Mouse (Mus musculus): ENCODE measurements around the gene Dgkh.
"Not testable (repeated sequence)": the region's sequence is repeated elsewhere in the genome, so short reads cannot be mapped to it uniquely, and the experiment has no call there.

Dgkh gene

DNA sequence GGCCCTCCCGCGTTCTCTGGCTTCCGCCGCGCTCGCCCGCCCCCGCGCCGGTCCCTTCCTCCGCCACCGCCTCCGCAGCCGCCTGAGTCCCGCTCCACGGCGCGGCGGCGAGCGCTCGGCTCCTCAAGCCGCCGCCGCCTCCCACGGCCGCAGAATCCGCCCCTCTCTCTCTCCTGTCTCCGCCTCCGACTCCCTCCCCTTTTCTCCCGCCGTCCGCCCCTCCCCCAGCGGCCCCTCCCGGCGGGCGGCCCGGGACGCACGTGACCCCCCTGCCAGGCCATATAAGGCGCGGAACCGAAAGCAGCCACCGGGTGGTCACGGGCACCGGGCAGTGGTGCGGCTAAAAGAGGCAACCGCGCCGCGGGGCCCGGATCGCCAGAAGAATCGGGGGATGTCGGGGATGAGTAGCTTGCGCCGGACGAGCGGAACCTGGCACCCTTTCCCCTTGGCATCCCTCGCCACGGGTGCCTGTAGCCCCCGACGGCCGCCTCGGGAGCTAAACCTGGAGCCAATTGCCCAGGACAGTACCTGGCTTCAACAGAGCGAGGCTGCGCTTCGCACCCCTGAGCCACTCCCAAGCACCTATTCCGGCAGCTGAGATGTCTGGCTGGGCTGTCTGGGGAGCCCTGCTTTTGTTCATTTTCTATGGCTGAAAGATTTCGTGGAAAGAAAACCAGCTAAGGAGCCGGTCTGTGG, at the start of gene Dgkh:
Dgkh (minus strand) TSS at position 160 of the 696 bp plus-strand sequence.
- peak; percentile 94 for DNase-seq

GRCm38 (mm10) chr14:78777215-78777614, 44.6 kb upstream of the Dgkh start:
- no peak for DNase-seq

GRCm38 (mm10) chr14:78776659-78777058, 44.1 kb upstream of the Dgkh start:
- peak; percentile 6 for DNase-seq

- no peak for DNase-seq
Observed at GRCm38 (mm10) chr14:78775699-78776098, 43.1 kb upstream of the Dgkh start.

GRCm38 (mm10) chr14:78775226-78775625, 42.6 kb upstream of the Dgkh start:
- DNase-seq = no peak

DNA sequence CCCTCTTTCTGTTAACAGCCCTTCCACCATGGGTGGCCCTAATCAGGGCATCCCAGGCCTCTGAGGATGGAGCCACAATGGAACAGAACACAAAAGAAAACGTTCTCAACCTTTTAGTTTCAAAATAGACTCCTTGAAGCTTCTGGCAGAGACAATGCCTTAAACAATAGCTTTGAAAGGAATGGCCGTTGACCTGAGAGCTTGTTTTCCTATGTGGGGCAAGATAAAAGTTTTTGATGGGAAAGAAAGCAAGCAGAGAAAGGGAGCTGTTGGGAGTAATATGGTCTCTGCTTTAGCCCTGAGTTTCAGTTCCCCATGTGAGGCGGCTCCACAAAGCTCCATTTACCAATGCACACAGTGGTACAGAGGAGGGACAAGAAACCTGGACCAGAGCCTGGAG, 37.9 kb upstream of the Dgkh start:
- DNase-seq = no peak

GRCm38 (mm10) chr14:78761064-78761463, 28.5 kb upstream of the Dgkh start:
- DNase-seq = no peak

- DNase-seq = no peak
Observed at GRCm38 (mm10) chr14:78759491-78759890, 26.9 kb upstream of the Dgkh start.

DNA sequence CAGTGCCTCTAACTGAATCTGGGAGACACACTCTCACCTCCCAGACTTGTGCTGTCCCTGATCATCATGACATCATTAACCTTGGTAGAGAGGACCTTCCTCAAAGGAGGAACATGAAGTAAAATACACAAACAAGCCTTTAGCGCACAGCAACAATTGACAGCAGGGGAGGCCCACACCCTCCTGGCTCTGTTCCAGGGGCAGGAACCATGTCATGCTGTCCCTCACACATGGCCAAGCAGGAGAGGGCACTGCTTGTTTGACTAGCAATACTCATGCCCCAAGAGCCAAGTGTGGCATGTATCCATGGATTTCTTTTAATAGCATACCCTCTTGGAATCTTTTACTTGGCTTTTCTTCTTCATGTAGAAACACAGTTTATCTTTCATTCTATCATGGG, 22.7 kb upstream of the Dgkh start:
- peak; percentile 17 for DNase-seq

- no peak for DNase-seq
Observed at GRCm38 (mm10) chr14:78748692-78749091, 16.1 kb upstream of the Dgkh start.

GRCm38 (mm10) chr14:78747969-78748651, 15.5 kb upstream of the Dgkh start:
- DNase-seq = no peak

- DNase-seq = no peak
Observed at GRCm38 (mm10) chr14:78747454-78747853, 14.9 kb upstream of the Dgkh start.

- DNase-seq = peak; percentile 13
Observed at GRCm38 (mm10) chr14:78734605-78735004, 2.0 kb upstream of the Dgkh start.

GRCm38 (mm10) chr14:78734203-78734602, 1.6 kb upstream of the Dgkh start:
- peak; percentile 68 for DNase-seq

GRCm38 (mm10) chr14:78733366-78734076, 945 bp upstream of the Dgkh start:
- DNase-seq = peak; percentile 79

GRCm38 (mm10) chr14:78731852-78732616, 542 bp downstream of the Dgkh start:
- peak; percentile 71 for DNase-seq

GRCm38 (mm10) chr14:78731240-78731639, 1.3 kb downstream of the Dgkh start:
- DNase-seq = peak; percentile 68

DNA sequence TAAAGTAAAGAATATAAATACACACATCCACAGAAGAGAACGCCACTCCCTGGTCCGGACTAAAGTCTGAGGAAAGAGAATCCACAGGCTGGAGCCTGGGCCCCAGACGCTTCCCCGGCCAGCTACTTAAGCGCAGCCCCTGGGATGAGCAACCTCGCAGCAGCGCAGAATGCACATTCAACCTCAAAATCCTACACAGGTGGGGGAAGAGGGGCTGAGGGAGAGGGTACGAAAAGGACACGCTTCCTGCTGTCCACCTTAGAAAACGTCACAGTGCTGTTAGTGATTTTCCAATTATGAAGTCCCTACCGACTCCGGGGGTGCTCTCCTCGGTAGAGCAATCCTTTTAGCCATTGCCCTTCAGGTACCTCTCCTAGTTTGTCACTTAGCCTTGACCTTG, 6.6 kb downstream of the Dgkh start:
- no peak for DNase-seq

DNA sequence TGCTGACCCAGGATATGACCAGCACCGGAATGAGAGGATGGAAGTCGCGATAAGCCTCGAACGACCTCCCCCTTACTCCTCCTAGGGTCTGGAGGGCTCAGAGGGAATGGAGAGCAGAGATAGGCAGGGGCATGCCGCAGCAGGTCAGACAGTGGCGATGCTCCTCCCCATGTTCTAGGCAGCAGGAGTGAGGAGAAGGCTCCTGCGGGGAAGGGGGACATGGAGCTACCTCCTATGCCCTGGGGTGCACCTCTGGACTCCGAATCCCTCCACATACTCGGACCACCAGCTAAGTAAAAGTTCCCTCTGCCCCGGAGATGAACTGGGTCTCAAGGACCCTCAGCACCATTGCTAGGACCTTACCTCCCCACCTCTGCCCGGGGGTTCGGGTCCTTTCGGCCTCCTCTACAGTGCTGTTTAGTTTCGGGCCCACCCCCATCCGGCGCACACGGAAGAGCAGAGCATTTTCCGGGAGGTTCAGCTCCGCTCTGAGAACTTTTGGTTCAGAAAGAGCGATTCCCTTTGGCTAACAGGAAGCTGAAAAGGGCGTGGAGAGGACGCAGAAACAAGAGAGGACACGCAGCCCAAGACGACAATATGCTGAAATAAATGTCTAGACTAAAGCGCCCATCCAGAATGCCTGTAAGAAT, 7.1 kb downstream of the Dgkh start:
- DNase-seq = peak; percentile 18

GRCm38 (mm10) chr14:78724414-78725306, 7.9 kb downstream of the Dgkh start:
- DNase-seq = peak; percentile 49

DNA sequence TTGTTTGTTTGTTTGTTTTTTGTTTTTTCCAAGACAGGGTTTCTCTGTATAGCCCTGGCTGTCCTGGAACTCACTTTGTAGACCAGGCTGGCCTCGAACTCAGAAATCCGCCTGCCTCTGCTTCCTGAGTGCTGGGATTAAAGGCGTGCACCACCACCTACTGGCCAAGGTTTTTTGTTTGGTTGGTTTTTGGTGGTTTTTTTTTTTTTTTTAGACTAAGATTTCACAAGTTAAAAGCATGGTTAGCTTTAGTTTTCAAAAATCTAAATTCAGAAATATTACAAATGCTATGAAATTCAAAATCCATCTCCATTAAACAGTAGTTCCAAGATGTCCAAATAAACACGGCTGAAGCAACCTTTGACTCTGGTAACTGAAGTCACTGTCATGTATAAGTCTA, 8.9 kb downstream of the Dgkh start:
- DNase-seq = not testable (repeated sequence)

Measured in kidney, adult 9 months (tissue).